8 mouse cellular contexts compared by ENCODE assay signal in genomic region chr1:170549059-170549458, GRCm38 (mm10). TPM values are rescaled to one million over a fixed set of nuclear protein-coding genes. Genes with fewer than 3 reads are reported as not detected.
DNase-seq lines count a peak whose midpoint lies in the region; ATAC-seq lines count a peak whose summit lies in the region.

No protein-coding gene starts in this region.

- peaks cover 3% of the 10 kb centered on the region; the same call in 1 of the 2 replicates for H3K9me3 ChIP-seq in intestine, embryonic 16.5 days (ENCODE audit: control insufficient read depth, low read length)

- intact Hi-C loops in heart, postnatal 14 days (cut with DNase I): no loop called here

- no peak overlapping the region for H3K4me3 ChIP-seq in intestine, embryonic 16.5 days (ENCODE audit: low read length)

- H3K27me3 ChIP-seq in intestine, embryonic 16.5 days (replicated peaks; ENCODE audit: control insufficient read depth, insufficient read depth, low read length): no peaks in the 10 kb centered on the region

- 49% methylated on average over 9 of the region's 9 CpGs for WGBS in intestine, embryonic 16.5 days

- 0 out of 2 replicates have a peak, but pooled peaks cover 2% of the 10 kb centered on the region for H3K4me1 ChIP-seq in intestine, embryonic 16.5 days (ENCODE audit: control insufficient read depth, insufficient read depth, low read length)

- peak; percentile 5 for ATAC-seq in frontal cortex, adult (ENCODE audit: low TSS enrichment)
- no peak for ATAC-seq in intestine, embryonic 16.5 days

- no peaks in the 10 kb centered on the region for H3K36me3 ChIP-seq in intestine, embryonic 16.5 days (ENCODE audit: control insufficient read depth, insufficient read depth, low read length)

- H3K9ac ChIP-seq in intestine, embryonic 16.5 days (ENCODE audit: low read depth, low read length): no peak overlapping the region

- no peak overlapping the region for H3K4me2 ChIP-seq in intestine, embryonic 16.5 days (ENCODE audit: low read depth, low read length)

- DNase-seq in frontal cortex, postnatal 10 days (ENCODE audit: low spot score in 2 of 2): no peak
- peak; percentile 11 for DNase-seq in retina, adult 2 months (ENCODE audit: low read depth, low spot score)
- DNase-seq in retina, embryonic 14.5 days (ENCODE audit: low spot score): no peak
- DNase-seq in heart, postnatal 14 days: peak; percentile 16 to 53
- peak; percentile 87 for DNase-seq in lung, postnatal 10 days
- no peak for DNase-seq in thymus, postnatal 0 days (ENCODE audit: low spot score)

- H3K27ac ChIP-seq in intestine, embryonic 16.5 days (ENCODE audit: low read length): no peak overlapping the region

RNA-seq across cellular contexts. Expression of gene Nos1ap, which starts 40.6 kb away (rescaled TPM):
- 10 to 100 TPM; 21.8 to 24.0 TPM for total RNA-seq in heart, postnatal 14 days (2021)
- polyA plus RNA-seq in thymus, postnatal 0 days (2015; fragmentation: Nextera tagmentation; extraction: Ambion mirVana): 0.86 and 1.8 TPM in 2 replicates
- 6.2 and 8.1 TPM in 2 replicates for polyA plus RNA-seq in intestine, embryonic 16.5 days (2015; fragmentation: Nextera tagmentation; extraction: Ambion mirVana)

Comparison
In these comparisons a context has a peak if more than half of its experiments do, and no peak if none do; other contexts are left out.
1. DNase-seq: peak in retina, adult 2 months (single experiment), heart, postnatal 14 days (2 of 2) and lung, postnatal 10 days (single experiment); none in frontal cortex, postnatal 10 days (0 of 2), retina, embryonic 14.5 days (single experiment) and thymus, postnatal 0 days (single experiment).